In genomic region chr3:137918172-137918931, GRCm38 (mm10) we compare ENCODE assay signal across 8 mouse cellular contexts. TPM values are rescaled to one million over a fixed set of nuclear protein-coding genes. Genes with fewer than 3 reads are reported as not detected.
DNase-seq lines count a peak whose midpoint lies in the region; ATAC-seq and TF ChIP-seq lines count a peak whose summit lies in the region.

Lamtor3 (plus strand) TSS chr3:137918506.

- peaks cover 16% of the 10 kb centered on the region for H3K36me3 ChIP-seq in forebrain, embryonic 10.5 days (replicated peaks)
- H3K36me3 ChIP-seq in heart, embryonic 15.5 days: peaks cover 16% of the 10 kb centered on the region; the same call in 1 of the 2 replicates
- peaks cover 8% of the 10 kb centered on the region for H3K36me3 ChIP-seq in liver, embryonic 14.5 days (replicated peaks; ENCODE audit: control insufficient read depth, insufficient read depth, low read depth)
- no peaks in the 10 kb centered on the region for H3K36me3 ChIP-seq in neural tube, embryonic 11.5 days (ENCODE audit: control insufficient read depth, insufficient read depth, low read length)
- peaks cover 7% of the 10 kb centered on the region; the same call in 1 of the 2 replicates for H3K36me3 ChIP-seq in stomach, postnatal 0 days (ENCODE audit: control insufficient read depth, insufficient read depth, low read length)

- peak within 1 kb of the TSS; percentile 95 for H3K4me3 ChIP-seq in forebrain, embryonic 10.5 days
- peak within 1 kb of the TSS; percentile 99 for H3K4me3 ChIP-seq in heart, embryonic 15.5 days
- H3K4me3 ChIP-seq in liver, embryonic 14.5 days (ENCODE audit: insufficient read depth in 1 of 2, low read depth in 2 of 2, low read length in 2 of 2): peak within 1 kb of the TSS; percentile 81 to 83
- peak within 1 kb of the TSS; percentile 86 for H3K4me3 ChIP-seq in neural tube, embryonic 11.5 days (ENCODE audit: low read depth, low read length)
- peak within 1 kb of the TSS; percentile 62 for H3K4me3 ChIP-seq in stomach, postnatal 0 days (ENCODE audit: low read depth, low read length)

- H3K9ac ChIP-seq in heart, embryonic 15.5 days: peak within 1 kb of the TSS; percentile 88
- H3K9ac ChIP-seq in liver, embryonic 14.5 days (replicated peaks): peak within 1 kb of the TSS; percentile 91
- peak within 1 kb of the TSS; percentile 84 for H3K9ac ChIP-seq in neural tube, embryonic 11.5 days (ENCODE audit: low read length)
- H3K9ac ChIP-seq in stomach, postnatal 0 days (ENCODE audit: low read length): peak within 1 kb of the TSS; percentile 83

- H3K27ac ChIP-seq in forebrain, embryonic 10.5 days: peak within 1 kb of the TSS; percentile 87
- H3K27ac ChIP-seq in heart, embryonic 15.5 days: peak within 1 kb of the TSS; percentile 86
- H3K27ac ChIP-seq in liver, embryonic 14.5 days: peak within 1 kb of the TSS; percentile 86
- H3K27ac ChIP-seq in neural tube, embryonic 11.5 days (ENCODE audit: low read depth, low read length): peak within 1 kb of the TSS; percentile 62; the same call in 1 of the 2 replicates
- H3K27ac ChIP-seq in stomach, postnatal 0 days (replicated peaks): peak within 1 kb of the TSS; percentile 85

- H3K4me1 ChIP-seq in forebrain, embryonic 10.5 days: peaks cover 22% of the 10 kb centered on the region
- peaks cover 17% of the 10 kb centered on the region for H3K4me1 ChIP-seq in heart, embryonic 15.5 days (replicated peaks)
- H3K4me1 ChIP-seq in liver, embryonic 14.5 days (replicated peaks; ENCODE audit: control insufficient read depth in 2 of 2, insufficient read depth in 2 of 2, low read length in 1 of 2): peaks cover 9% of the 10 kb centered on the region in 2 experiments
- H3K4me1 ChIP-seq in neural tube, embryonic 11.5 days (ENCODE audit: control insufficient read depth, insufficient read depth, low read length): peaks cover 8% of the 10 kb centered on the region
- H3K4me1 ChIP-seq in stomach, postnatal 0 days (replicated peaks; ENCODE audit: control insufficient read depth, insufficient read depth): peaks cover 4% of the 10 kb centered on the region; the same call in 1 of the 2 replicates

- H3K9me3 ChIP-seq in forebrain, embryonic 10.5 days: no peaks in the 10 kb centered on the region
- no peaks in the 10 kb centered on the region for H3K9me3 ChIP-seq in heart, embryonic 15.5 days (replicated peaks)
- no peaks in the 10 kb centered on the region for H3K9me3 ChIP-seq in liver, embryonic 14.5 days (ENCODE audit: control insufficient read depth, low read length)
- no peaks in the 10 kb centered on the region for H3K9me3 ChIP-seq in neural tube, embryonic 11.5 days (ENCODE audit: control insufficient read depth, low read length)
- no peaks in the 10 kb centered on the region for H3K9me3 ChIP-seq in stomach, postnatal 0 days (ENCODE audit: control insufficient read depth, low read length)

- ATAC-seq in CD4-positive, CD25-positive, alpha-beta regulatory T cell, adult 4 months: peak; percentile 97
- peak; percentile 88 for ATAC-seq in heart, embryonic 15.5 days (replicated peaks; ENCODE audit: insufficient number of reproducible peaks, insufficient read depth, low FRiP score, low read depth)
- ATAC-seq in liver, embryonic 14.5 days (ENCODE audit: insufficient read depth): peak; percentile 92
- peak; percentile 86 for ATAC-seq in neural tube, embryonic 11.5 days (ENCODE audit: insufficient read depth, low FRiP score, low TSS enrichment)
- peak; percentile 95 for ATAC-seq in stomach, postnatal 0 days (ENCODE audit: low FRiP score, low TSS enrichment)

- H3K4me2 ChIP-seq in heart, embryonic 15.5 days: peak within 1 kb of the TSS; percentile 79
- H3K4me2 ChIP-seq in liver, embryonic 14.5 days (ENCODE audit: low read depth): peak within 1 kb of the TSS; percentile 91
- peak within 1 kb of the TSS; percentile 78 for H3K4me2 ChIP-seq in neural tube, embryonic 11.5 days (ENCODE audit: low read depth)
- H3K4me2 ChIP-seq in stomach, postnatal 0 days (replicated peaks; ENCODE audit: low read depth): peak within 1 kb of the TSS; percentile 49

- no peaks in the 10 kb centered on the region for H3K27me3 ChIP-seq in forebrain, embryonic 10.5 days (ENCODE audit: poor library complexity, severe bottlenecking)
- H3K27me3 ChIP-seq in heart, embryonic 15.5 days: no peaks in the 10 kb centered on the region
- H3K27me3 ChIP-seq in liver, embryonic 14.5 days (ENCODE audit: control insufficient read depth, insufficient read depth, low read length): no peaks in the 10 kb centered on the region
- H3K27me3 ChIP-seq in neural tube, embryonic 11.5 days (ENCODE audit: control insufficient read depth, insufficient read depth, low read length): no peaks in the 10 kb centered on the region
- H3K27me3 ChIP-seq in stomach, postnatal 0 days (ENCODE audit: control insufficient read depth, insufficient read depth, low read length): no peaks in the 10 kb centered on the region

- TF ChIP-seq CTCF in liver, embryonic 14.5 days (IDR thresholded peaks at IDR 0.05; ENCODE audit: low read depth): peak; percentile 23; the same call in 1 of the 2 replicates
- TF ChIP-seq CTCF in stomach, postnatal 0 days (IDR thresholded peaks at IDR 0.05; ENCODE audit: low read depth): peak; percentile 21

- TF ChIP-seq EP300 in liver, embryonic 14.5 days (IDR thresholded peaks at IDR 0.05; ENCODE audit: low read depth): no peak
- TF ChIP-seq EP300 in stomach, postnatal 0 days (optimal IDR thresholded peaks at IDR 0.05): peak; percentile 70

- peak; percentile 78 for DNase-seq in c-Kit-negative CD71-positive TER-119-positive erythroid progenitor cells, embryonic 14.5 days (ENCODE audit: low read depth, low spot score)
- peak; percentile 87 for DNase-seq in forebrain, embryonic 10.5 days (ENCODE audit: extremely low spot score, low spot score)
- DNase-seq in kidney, postnatal 25 days: peak; percentile 87 to 93
- DNase-seq in liver, embryonic 14.5 days (ENCODE audit: low read depth in 3 of 3, low spot score in 3 of 3): peak; percentile 75 to 82 (median 76)
- DNase-seq in neural tube, embryonic 11.5 days (ENCODE audit: low spot score): peak; percentile 89
- DNase-seq in stomach, postnatal 0 days (ENCODE audit: low spot score): peak; percentile 93

- under 1% methylated on average over 47 of the region's 47 CpGs for WGBS in forebrain, embryonic 10.5 days
- WGBS in heart, embryonic 15.5 days: under 1% methylated on average over 47 of the region's 47 CpGs
- under 1% methylated on average over 47 of the region's 47 CpGs for WGBS in liver, embryonic 14.5 days (ENCODE audit: insufficient replicate concordance)
- WGBS in neural tube, embryonic 11.5 days: under 1% methylated on average over 46 of the region's 47 CpGs
- WGBS in stomach, postnatal 0 days: under 1% methylated on average over 46 of the region's 47 CpGs

RNA-seq across cellular contexts. Expression of gene Lamtor3, which starts in this region (rescaled TPM):
- polyA plus RNA-seq in CD4-positive, CD25-positive, alpha-beta regulatory T cell, adult 4 months (2017; shearing (Covaris generic)): 10 to 100 TPM; 72.0 to 73.5 TPM
- polyA plus RNA-seq in forebrain, embryonic 10.5 days (2016; fragmentation: Nextera tagmentation; extraction: Ambion mirVana): 90.1 and 92.3 TPM in 2 replicates
- polyA plus RNA-seq in heart, embryonic 15.5 days (2015; fragmentation: Nextera tagmentation; extraction: Ambion mirVana): 100 and 108 TPM in 2 replicates
- polyA plus RNA-seq in liver, embryonic 14.5 days (2012; rRNA removed): 31.3 and 35.2 TPM in 2 replicates
- 54.3 and 60.1 TPM in 2 replicates for polyA plus RNA-seq in liver, embryonic 14.5 days (2014; fragmentation: Nextera tagmentation; extraction: Ambion mirVana)
- polyA plus RNA-seq in neural tube, embryonic 11.5 days (2014; fragmentation: Nextera tagmentation; extraction: Ambion mirVana): 94.8 and 97.7 TPM in 2 replicates
- 104 and 106 TPM in 2 replicates for polyA plus RNA-seq in stomach, postnatal 0 days (2015; fragmentation: Nextera tagmentation; extraction: Ambion mirVana)

Comparison
In these comparisons a context has a peak if more than half of its experiments do, and no peak if none do; other contexts are left out.
1. Peak in every context shown above with its lines: DNase-seq, ATAC-seq, H3K4me3 ChIP-seq and H3K27ac ChIP-seq.